Mouse (Mus musculus): Measurements from ENCODE around the gene Frmpd4. TPM values are rescaled to one million over a fixed set of nuclear protein-coding genes. Genes with fewer than 3 reads are reported as not detected.

Frmpd4 gene
- polyA plus RNA-seq (2015; fragmentation: Nextera tagmentation; extraction: Ambion mirVana) = 0.39 and 0.47 TPM in 2 replicates

DNA sequence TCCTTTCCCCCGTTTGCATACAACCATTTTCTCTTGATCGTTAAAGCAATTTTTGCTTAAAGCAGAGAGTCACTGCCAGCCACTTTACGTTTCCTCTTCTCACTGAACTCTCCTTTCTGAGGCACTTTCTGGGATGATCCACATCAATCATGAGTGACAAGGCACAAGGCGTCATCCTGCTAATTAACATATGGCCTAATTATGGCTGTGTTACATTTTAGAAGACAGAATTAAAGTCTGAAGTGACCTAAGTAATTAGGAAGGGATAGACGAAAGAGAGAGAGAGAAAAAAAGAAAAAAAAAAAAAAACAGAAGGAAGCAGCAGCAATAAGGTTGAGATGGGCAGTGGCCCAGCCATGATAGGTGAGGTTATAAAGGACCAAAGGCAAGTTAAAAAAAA, at the start of gene Frmpd4:
Gene Frmpd4 (minus strand): TSS at position 101 of the 400 bp plus-strand sequence.
- Histone ChIP-seq H3K4me2 (replicated peaks) (no peak within 1 kb of the TSS), H3K4me3 (replicated peaks) (no peak within 1 kb of the TSS), H3K9me3 (no peaks in the 10 kb centered on the region), H3K36me3 (no peaks in the 10 kb centered on the region), H3K27me3 (peaks cover 14% of the 10 kb centered on the region; the same call in 1 of the 2 replicates), H3K27ac (no peak within 1 kb of the TSS), H3K9ac (replicated peaks) (no peak within 1 kb of the TSS), H3K4me1 (replicated peaks) (no peaks in the 10 kb centered on the region)
- no peak for ATAC-seq
- 81% methylated on average over 5 of the region's 5 CpGs for WGBS

DNA sequence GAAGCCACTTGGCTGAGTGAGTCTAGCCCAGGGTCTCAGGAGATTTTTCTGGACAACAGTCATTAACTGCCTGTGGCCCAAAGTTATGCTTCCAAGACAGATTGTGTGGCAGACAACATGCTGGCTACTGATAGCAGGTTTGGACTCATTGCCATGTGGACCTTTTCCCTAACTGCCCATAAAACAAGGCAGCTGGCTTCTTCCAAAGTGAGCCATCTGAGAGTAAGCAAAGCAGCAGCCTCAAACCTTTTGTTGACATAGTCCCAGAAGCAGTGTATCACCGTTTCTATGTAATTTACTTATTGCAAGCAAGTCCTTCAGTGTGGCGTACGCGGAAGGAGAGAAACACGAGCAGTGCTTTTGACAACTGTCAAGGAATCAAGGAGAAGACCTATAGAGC, 18.2 kb upstream of the Frmpd4 start:
- H3K27ac ChIP-seq = no peak overlapping the region
- ATAC-seq = no peak
- H3K9ac ChIP-seq (replicated peaks) = no peak overlapping the region
- no peaks in the 10 kb centered on the region for H3K36me3 ChIP-seq
- no peaks in the 10 kb centered on the region for H3K4me1 ChIP-seq (replicated peaks)
- WGBS = 81% methylated on average over 5 of the region's 5 CpGs
- H3K4me3 ChIP-seq (replicated peaks) = no peak overlapping the region
- no peaks in the 10 kb centered on the region for H3K9me3 ChIP-seq
- H3K27me3 ChIP-seq = peaks cover 40% of the 10 kb centered on the region
- no peak overlapping the region for H3K4me2 ChIP-seq (replicated peaks)

DNA sequence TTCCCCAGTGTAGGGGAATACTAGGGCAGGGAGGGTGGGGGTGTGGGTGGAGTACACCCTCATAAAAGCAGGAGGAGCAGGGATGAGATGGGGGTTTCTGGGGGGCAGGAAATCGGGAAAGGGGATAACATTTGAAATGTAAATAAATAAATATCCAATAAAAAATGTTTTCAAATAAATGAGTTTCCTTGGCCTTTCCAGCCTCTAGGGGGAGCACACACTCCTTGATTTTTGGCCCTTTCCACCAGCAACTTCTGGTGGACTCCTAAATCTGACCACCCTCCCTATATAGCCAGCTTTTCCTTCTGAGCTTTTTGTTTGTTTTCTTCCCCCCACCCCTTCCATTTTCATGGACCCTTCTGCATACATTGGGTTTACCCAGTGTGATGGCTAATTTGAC, 7.3 kb upstream of the Frmpd4 start:
- Histone ChIP-seq H3K27ac (no peak overlapping the region), H3K9ac (replicated peaks) (no peak overlapping the region), H3K4me2 (replicated peaks) (no peak overlapping the region), H3K27me3 (peaks cover 17% of the 10 kb centered on the region; the same call in 1 of the 2 replicates), H3K4me3 (replicated peaks) (no peak overlapping the region), H3K9me3 (no peaks in the 10 kb centered on the region), H3K4me1 (replicated peaks) (no peaks in the 10 kb centered on the region), H3K36me3 (no peaks in the 10 kb centered on the region)
- ATAC-seq = no peak
- 83% methylated on average over 1 of the region's 1 CpGs for WGBS

GRCm38 (mm10) chrX:168571808-168572207, 5.2 kb downstream of the Frmpd4 start:
- peaks cover 36% of the 10 kb centered on the region; the same call in 1 of the 2 replicates for H3K27me3 ChIP-seq
- 74% methylated on average over 4 of the region's 4 CpGs for WGBS
- no peak overlapping the region for H3K9ac ChIP-seq (replicated peaks)

DNA sequence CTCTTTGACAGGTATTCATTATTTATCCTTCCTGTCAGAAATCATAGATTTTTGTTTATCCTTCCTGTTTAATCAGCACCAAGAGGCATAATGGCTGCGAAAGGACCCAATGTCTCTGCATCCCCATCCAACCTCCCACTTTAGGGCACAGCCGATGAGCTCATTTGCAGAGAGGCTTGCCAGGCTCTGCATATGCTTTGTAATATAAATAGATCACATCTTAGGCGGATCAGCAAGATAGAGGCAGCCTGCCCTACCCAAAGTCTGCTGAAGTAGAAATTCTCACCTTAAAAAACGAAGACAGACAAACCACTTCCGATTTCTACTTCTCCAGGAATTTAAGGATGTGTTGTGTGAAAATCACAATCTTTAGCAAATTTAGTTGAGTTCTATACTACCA, 7.8 kb downstream of the Frmpd4 start:
- H3K4me2 ChIP-seq (replicated peaks) = no peak overlapping the region
- no peak overlapping the region for H3K4me3 ChIP-seq (replicated peaks)
- WGBS = 83% methylated on average over 5 of the region's 5 CpGs
- H3K9ac ChIP-seq (replicated peaks) = no peak overlapping the region
- H3K27me3 ChIP-seq = peaks cover 36% of the 10 kb centered on the region; the same call in 1 of the 2 replicates
- no peaks in the 10 kb centered on the region for H3K36me3 ChIP-seq
- no peak for ATAC-seq
- no peaks in the 10 kb centered on the region for H3K4me1 ChIP-seq (replicated peaks)
- no peaks in the 10 kb centered on the region for H3K9me3 ChIP-seq
- H3K27ac ChIP-seq = no peak overlapping the region

More at GRCm38 (mm10) chrX:168571808-168572207, 5.2 kb downstream of the Frmpd4 start:
- H3K4me3 ChIP-seq (replicated peaks) = no peak overlapping the region
- H3K9me3 ChIP-seq = no peaks in the 10 kb centered on the region
- no peak overlapping the region for H3K27ac ChIP-seq
- ATAC-seq = no peak
- H3K4me2 ChIP-seq (replicated peaks) = no peak overlapping the region
- no peaks in the 10 kb centered on the region for H3K36me3 ChIP-seq
- no peaks in the 10 kb centered on the region for H3K4me1 ChIP-seq (replicated peaks)

- ATAC-seq = no peak
- H3K4me2 ChIP-seq (replicated peaks) = no peak overlapping the region
- H3K4me1 ChIP-seq (replicated peaks) = no peaks in the 10 kb centered on the region
- H3K27me3 ChIP-seq = peaks cover 2% of the 10 kb centered on the region; the same call in 1 of the 2 replicates
- H3K36me3 ChIP-seq = no peaks in the 10 kb centered on the region
- no peak overlapping the region for H3K27ac ChIP-seq
- no peaks in the 10 kb centered on the region for H3K9me3 ChIP-seq
- 63% methylated on average over 1 of the region's 1 CpGs for WGBS
- H3K4me3 ChIP-seq (replicated peaks) = no peak overlapping the region
- H3K9ac ChIP-seq (replicated peaks) = no peak overlapping the region
Measured at GRCm38 (mm10) chrX:168505254-168505653, 71.8 kb downstream of the Frmpd4 start.

GRCm38 (mm10) chrX:168455233-168455632, 121.8 kb downstream of the Frmpd4 start:
- no peak overlapping the region for H3K27ac ChIP-seq
- no peaks in the 10 kb centered on the region for H3K36me3 ChIP-seq
- H3K9me3 ChIP-seq = no peaks in the 10 kb centered on the region
- 79% methylated on average over 2 of the region's 2 CpGs for WGBS
- peaks cover 11% of the 10 kb centered on the region; the same call in 1 of the 2 replicates for H3K27me3 ChIP-seq
- no peak overlapping the region for H3K9ac ChIP-seq (replicated peaks)
- no peak overlapping the region for H3K4me2 ChIP-seq (replicated peaks)
- H3K4me1 ChIP-seq (replicated peaks) = no peaks in the 10 kb centered on the region
- no peak overlapping the region for H3K4me3 ChIP-seq (replicated peaks)
- no peak for ATAC-seq

- Histone ChIP-seq H3K4me1 (replicated peaks) (no peaks in the 10 kb centered on the region), H3K9me3 (no peaks in the 10 kb centered on the region), H3K36me3 (no peaks in the 10 kb centered on the region), H3K27ac (no peak overlapping the region), H3K4me3 (replicated peaks) (no peak overlapping the region), H3K9ac (replicated peaks) (no peak overlapping the region), H3K27me3 (peaks cover 22% of the 10 kb centered on the region; the same call in 1 of the 2 replicates), H3K4me2 (replicated peaks) (no peak overlapping the region)
- 78% methylated on average over 1 of the region's 1 CpGs for WGBS
- no peak for ATAC-seq
Measured at GRCm38 (mm10) chrX:168431206-168431605, 145.8 kb downstream of the Frmpd4 start.

DNA sequence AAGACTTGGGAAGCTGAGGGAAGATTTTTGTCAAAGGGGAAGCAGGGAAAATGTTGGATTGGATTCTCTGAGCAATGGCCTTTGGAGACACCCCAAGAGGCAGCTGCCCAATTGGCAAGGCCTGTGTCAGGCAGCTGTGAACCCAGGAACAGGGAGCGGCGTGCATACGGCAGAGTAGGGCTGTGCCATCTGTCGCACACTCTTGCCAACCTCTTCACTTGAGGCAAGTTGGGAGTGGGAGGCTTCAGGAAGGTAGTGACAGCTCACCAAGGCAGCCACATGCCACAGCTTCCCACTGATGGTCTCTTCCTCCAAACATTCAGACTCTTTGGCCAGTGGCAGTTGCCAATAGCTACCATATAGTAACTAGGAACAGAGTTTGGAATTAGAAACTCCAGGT, 147.2 kb downstream of the Frmpd4 start:
- no peak overlapping the region for H3K4me3 ChIP-seq (replicated peaks)
- no peaks in the 10 kb centered on the region for H3K36me3 ChIP-seq
- 95% methylated on average over 4 of the region's 4 CpGs for WGBS
- H3K4me1 ChIP-seq (replicated peaks) = no peaks in the 10 kb centered on the region
- no peak overlapping the region for H3K4me2 ChIP-seq (replicated peaks)
- no peaks in the 10 kb centered on the region for H3K9me3 ChIP-seq
- H3K9ac ChIP-seq (replicated peaks) = no peak overlapping the region
- ATAC-seq = no peak
- no peak overlapping the region for H3K27ac ChIP-seq
- peaks cover 22% of the 10 kb centered on the region; the same call in 1 of the 2 replicates for H3K27me3 ChIP-seq

DNA sequence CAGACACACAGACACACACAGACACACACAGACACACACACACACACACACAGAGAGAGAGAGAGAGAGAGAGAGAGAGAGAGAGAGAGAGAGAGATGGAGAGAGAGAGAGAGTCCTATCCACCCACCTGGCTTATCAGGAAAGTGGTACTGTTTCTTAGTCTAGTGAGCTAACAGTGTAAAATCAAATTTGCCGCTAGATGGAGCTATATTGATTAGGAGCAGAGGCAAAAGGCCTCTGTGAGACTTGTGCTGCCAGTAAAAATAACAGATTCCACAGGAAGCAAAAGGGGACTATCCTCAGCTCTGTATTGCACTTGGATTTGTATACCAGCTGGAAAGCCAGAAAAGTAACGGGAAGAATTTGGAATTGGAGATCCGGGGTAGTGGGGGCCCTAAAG, 161.6 kb downstream of the Frmpd4 start:
- Histone ChIP-seq H3K36me3 (no peaks in the 10 kb centered on the region), H3K9me3 (no peaks in the 10 kb centered on the region), H3K9ac (replicated peaks) (no peak overlapping the region), H3K4me1 (replicated peaks) (no peaks in the 10 kb centered on the region), H3K27ac (no peak overlapping the region), H3K4me2 (replicated peaks) (no peak overlapping the region), H3K4me3 (replicated peaks) (no peak overlapping the region), H3K27me3 (no peaks in the 10 kb centered on the region; the same call in 1 of the 2 replicates)
- 30% methylated on average over 3 of the region's 3 CpGs for WGBS
- ATAC-seq = no peak

- Histone ChIP-seq H3K36me3 (no peaks in the 10 kb centered on the region), H3K27ac (no peak overlapping the region), H3K9me3 (no peaks in the 10 kb centered on the region), H3K27me3 (no peaks in the 10 kb centered on the region; the same call in 1 of the 2 replicates), H3K4me1 (replicated peaks) (no peaks in the 10 kb centered on the region), H3K4me2 (replicated peaks) (no peak overlapping the region), H3K9ac (replicated peaks) (no peak overlapping the region), H3K4me3 (replicated peaks) (no peak overlapping the region)
- ATAC-seq = no peak
- WGBS = 96% methylated on average over 2 of the region's 2 CpGs
Measured at GRCm38 (mm10) chrX:168403512-168403911, 173.5 kb downstream of the Frmpd4 start.

DNA sequence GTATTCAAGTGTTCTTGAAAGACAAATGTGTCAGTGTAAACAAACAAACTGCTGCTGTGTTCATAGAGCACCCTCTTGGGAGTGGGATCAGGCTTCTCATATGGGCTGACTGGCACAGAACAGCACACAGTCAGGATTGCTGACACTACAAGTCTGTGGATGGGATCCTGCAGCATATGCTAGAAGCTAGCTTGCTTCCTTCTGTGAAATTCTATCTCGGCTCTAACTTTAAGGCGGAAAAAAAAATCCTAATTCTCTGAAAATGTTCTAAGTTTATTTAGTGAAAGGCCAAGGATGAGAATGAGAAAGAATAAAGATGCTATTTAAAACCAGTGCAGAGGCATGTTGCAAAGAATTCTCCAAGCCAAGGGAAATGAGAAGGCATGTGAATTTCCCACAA, 226.6 kb downstream of the Frmpd4 start:
- H3K4me2 ChIP-seq (replicated peaks) = no peak overlapping the region
- H3K4me3 ChIP-seq (replicated peaks) = no peak overlapping the region
- 92% methylated on average over 2 of the region's 2 CpGs for WGBS
- H3K27me3 ChIP-seq = peaks cover 17% of the 10 kb centered on the region; the same call in 1 of the 2 replicates
- H3K27ac ChIP-seq = no peak overlapping the region
- H3K9ac ChIP-seq (replicated peaks) = no peak overlapping the region
- no peaks in the 10 kb centered on the region for H3K4me1 ChIP-seq (replicated peaks)
- H3K9me3 ChIP-seq = no peaks in the 10 kb centered on the region
- no peaks in the 10 kb centered on the region for H3K36me3 ChIP-seq
- ATAC-seq = no peak
